Mouse (Mus musculus) c-Kit-negative CD71-positive TER-119-positive erythroid progenitor cells, embryonic 14.5 days (primary cell): ENCODE results near the gene Rd3l.
A peak's percentile ranks its signal among the peaks of the same experiment; 100 is the strongest.
"Not testable (repeated sequence)": the region's sequence is repeated elsewhere in the genome, so short reads cannot be mapped to it uniquely, and the experiment has no call there.

Experiments used
- DNase-seq: peaks from one replicate; pipeline ENCODE4 v3.0.0-alpha.2; 2013; ENCODE audit warnings: low read depth, low spot score

Rd3l gene

GRCm38 (mm10) chr12:111966683-111967173, 14.4 kb downstream of the Rd3l start, which contains the start of gene Atp5mpl:
TSS of gene Atp5mpl (minus strand) at chr12:111966977.
- DNase-seq: peak; percentile 88

GRCm38 (mm10) chr12:111963339-111963738, 17.8 kb downstream of the Rd3l start:
- DNase-seq: no peak

- DNase-seq: no peak
These were observed 22.8 kb downstream of the Rd3l start for GRCm38 (mm10) chr12:111958101-111958865.

- DNase-seq: no peak
These were observed 24.9 kb downstream of the Rd3l start for GRCm38 (mm10) chr12:111956173-111956572.

GRCm38 (mm10) chr12:111951701-111952100, 29.4 kb downstream of the Rd3l start:
- no peak for DNase-seq

GRCm38 (mm10) chr12:111950486-111950885, 30.6 kb downstream of the Rd3l start:
- no peak for DNase-seq

GRCm38 (mm10) chr12:111946716-111947115, 34.4 kb downstream of the Rd3l start:
- no peak for DNase-seq

- not testable (repeated sequence) for DNase-seq
These were observed 35.1 kb downstream of the Rd3l start for GRCm38 (mm10) chr12:111945765-111946655.

- no peak for DNase-seq
These were observed 36.0 kb downstream of the Rd3l start for GRCm38 (mm10) chr12:111945115-111945514.

GRCm38 (mm10) chr12:111944065-111944987, 36.8 kb downstream of the Rd3l start:
- DNase-seq: not testable (repeated sequence)

- DNase-seq: no peak
These were observed 37.6 kb downstream of the Rd3l start for GRCm38 (mm10) chr12:111943421-111944064.

- no peak for DNase-seq
These were observed 42.4 kb downstream of the Rd3l start for GRCm38 (mm10) chr12:111938623-111939177.

- DNase-seq: no peak
These were observed 44.2 kb downstream of the Rd3l start for GRCm38 (mm10) chr12:111936706-111937550.

GRCm38 (mm10) chr12:111933971-111934370, 47.1 kb downstream of the Rd3l start:
- DNase-seq: no peak

GRCm38 (mm10) chr12:111933032-111933704, 47.9 kb downstream of the Rd3l start:
- DNase-seq: no peak

- DNase-seq: no peak
These were observed 48.6 kb downstream of the Rd3l start for GRCm38 (mm10) chr12:111932513-111932912.

GRCm38 (mm10) chr12:111931411-111932025, 49.6 kb downstream of the Rd3l start:
- DNase-seq: no peak
